Mouse (Mus musculus) ES-E14 (cell line): ENCODE measurements around the gene Irf8.

Experiments used
- CHD2 ChIP-seq: IDR thresholded peaks from 2 replicates; pipeline ENCODE4 v1.6.1; 2014; ENCODE audit warnings: mild to moderate bottlenecking, low read depth, low read length, inconsistent platforms
- HCFC1 ChIP-seq: IDR thresholded peaks from 2 replicates; pipeline ENCODE4 v1.6.1; 2012; ENCODE audit warnings: low read length, inconsistent platforms, borderline replicate concordance; ENCODE audit not compliant: insufficient read depth
- MAFK ChIP-seq: IDR thresholded peaks from 2 replicates; pipeline ENCODE4 v1.6.1; 2014; ENCODE audit warnings: mild to moderate bottlenecking, low read depth, low read length, inconsistent platforms; ENCODE audit not compliant: insufficient read depth
- ZC3H11A ChIP-seq: IDR thresholded peaks from 2 replicates; pipeline ENCODE4 v1.6.1; 2012; ENCODE audit warnings: low read depth, mild to moderate bottlenecking, inconsistent platforms, low read length, borderline replicate concordance
- ZNF384 ChIP-seq: IDR thresholded peaks from 2 replicates; pipeline ENCODE4 v1.6.1; 2012; ENCODE audit warnings: low read depth, low read length, inconsistent platforms

DNA sequence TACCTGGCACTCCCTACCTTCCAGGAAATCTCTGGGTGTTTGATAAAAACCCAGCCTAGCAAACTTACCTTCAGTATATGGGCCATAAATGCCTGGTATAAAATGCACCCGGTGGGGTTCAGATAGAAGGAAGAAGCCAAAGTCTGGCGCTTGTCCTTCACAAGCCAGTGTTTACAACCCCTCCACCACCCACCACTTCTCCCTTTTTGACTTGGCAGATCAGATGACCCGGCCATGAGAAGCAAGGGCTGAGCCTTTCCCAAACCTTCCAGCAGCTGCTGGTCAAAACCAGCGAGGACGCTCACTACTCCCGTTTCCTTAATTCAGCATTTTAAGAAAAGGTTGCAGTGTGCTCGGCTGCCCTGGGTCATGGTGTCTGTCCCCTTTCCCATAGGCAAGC is 9.1 kb downstream of the Irf8 start:
- TF ChIP-seq HCFC1 (no peak), MAFK (no peak), CHD2 (no peak), ZC3H11A (no peak), ZNF384 (no peak)
